Mouse (Mus musculus): ENCODE results near the gene Dmtf1.
"Not testable (repeated sequence)": the region's sequence is repeated elsewhere in the genome, so short reads cannot be mapped to it uniquely, and the experiment has no call there.

Dmtf1 gene

DNA sequence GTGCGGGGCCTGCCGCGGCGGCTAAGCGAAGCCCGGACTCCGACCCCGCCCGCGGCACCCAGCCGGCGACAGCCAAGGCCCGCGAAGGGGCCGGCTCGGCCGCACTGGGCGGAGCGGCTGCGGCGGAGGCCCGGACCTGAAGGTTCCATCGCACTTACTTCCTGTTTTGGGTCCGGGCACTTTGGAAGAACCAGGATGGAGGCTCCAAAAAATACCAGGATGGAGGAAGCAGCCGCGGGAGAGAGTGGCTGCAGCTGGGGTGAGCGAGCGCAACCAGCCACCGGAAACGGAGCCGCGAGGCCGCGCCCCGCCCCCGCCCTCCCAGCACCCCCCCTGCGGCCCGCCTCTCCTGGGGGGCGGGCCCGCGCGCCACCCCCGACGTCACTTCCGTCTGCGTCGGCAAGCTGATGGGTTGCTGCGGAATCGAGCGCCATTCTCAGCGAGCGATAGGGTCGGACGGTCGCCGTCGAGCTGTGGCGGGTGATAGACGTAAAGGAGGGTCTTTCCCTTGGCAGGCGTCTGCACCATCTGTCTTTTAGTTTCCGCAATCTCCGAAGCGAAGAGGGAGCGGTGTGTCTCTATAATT, at the start of gene Dmtf1:
Gene Dmtf1, minus strand, starts transcription at position 321 of the 586 bp plus-strand sequence.
- DNase-seq (ENCODE audit: low spot score in 2 of 2): peak; percentile 84 to 93

- DNase-seq (ENCODE audit: low spot score in 2 of 2): no peak
Measured at GRCm38 (mm10) chr5:9186467-9186866, 24.9 kb upstream of the Dmtf1 start.

- DNase-seq (ENCODE audit: low spot score in 2 of 2): no peak
Measured at GRCm38 (mm10) chr5:9173295-9173694, 11.7 kb upstream of the Dmtf1 start.

GRCm38 (mm10) chr5:9169328-9170005, 7.9 kb upstream of the Dmtf1 start:
- DNase-seq (ENCODE audit: low spot score in 2 of 2): not testable (repeated sequence)

GRCm38 (mm10) chr5:9166366-9166765, 4.8 kb upstream of the Dmtf1 start:
- DNase-seq (ENCODE audit: low spot score in 2 of 2): no peak

DNA sequence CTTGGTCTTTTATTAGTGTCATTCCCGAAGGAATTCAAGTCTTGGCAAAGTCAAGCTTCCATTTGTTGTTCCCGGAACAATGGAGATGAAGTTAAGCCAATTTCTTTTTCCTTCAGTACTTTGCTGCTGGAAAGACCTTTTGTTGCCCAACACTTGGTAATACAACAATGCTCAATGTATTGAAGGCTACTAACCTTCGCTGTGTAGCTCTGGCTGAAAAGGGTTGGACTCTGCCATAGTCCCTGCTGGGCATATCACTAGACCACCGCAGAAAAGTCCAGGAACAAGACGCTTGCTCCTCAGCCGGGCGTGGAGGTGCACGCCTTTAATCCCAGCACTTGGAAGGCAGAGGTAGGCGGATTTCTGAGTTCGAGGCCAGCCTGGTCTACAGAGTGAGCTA, 3.6 kb upstream of the Dmtf1 start:
- DNase-seq (ENCODE audit: low spot score in 2 of 2): not testable (repeated sequence)

DNA sequence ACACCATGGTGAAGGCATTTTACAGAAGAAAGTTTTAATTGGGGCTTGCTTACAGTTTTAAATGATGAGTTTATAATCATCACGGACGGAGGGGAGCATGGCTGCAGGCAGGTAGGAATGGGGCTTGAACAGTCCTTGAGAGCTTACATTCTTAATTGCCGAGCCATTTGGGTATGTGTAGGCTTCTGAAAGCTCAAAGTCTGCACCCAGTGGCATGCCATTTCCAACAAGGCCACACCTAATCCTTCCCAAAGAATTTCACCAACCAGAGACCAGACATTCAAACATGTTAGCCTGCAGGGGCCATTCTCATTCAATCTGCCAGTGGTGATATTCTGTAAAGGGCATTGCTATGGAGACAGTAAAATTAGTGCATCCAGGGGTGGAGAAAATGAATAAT, 1.8 kb upstream of the Dmtf1 start:
- no peak for DNase-seq (ENCODE audit: low spot score in 2 of 2)

- no peak for DNase-seq (ENCODE audit: low spot score in 2 of 2)
Measured at GRCm38 (mm10) chr5:9162088-9162487, 512 bp upstream of the Dmtf1 start.

DNA sequence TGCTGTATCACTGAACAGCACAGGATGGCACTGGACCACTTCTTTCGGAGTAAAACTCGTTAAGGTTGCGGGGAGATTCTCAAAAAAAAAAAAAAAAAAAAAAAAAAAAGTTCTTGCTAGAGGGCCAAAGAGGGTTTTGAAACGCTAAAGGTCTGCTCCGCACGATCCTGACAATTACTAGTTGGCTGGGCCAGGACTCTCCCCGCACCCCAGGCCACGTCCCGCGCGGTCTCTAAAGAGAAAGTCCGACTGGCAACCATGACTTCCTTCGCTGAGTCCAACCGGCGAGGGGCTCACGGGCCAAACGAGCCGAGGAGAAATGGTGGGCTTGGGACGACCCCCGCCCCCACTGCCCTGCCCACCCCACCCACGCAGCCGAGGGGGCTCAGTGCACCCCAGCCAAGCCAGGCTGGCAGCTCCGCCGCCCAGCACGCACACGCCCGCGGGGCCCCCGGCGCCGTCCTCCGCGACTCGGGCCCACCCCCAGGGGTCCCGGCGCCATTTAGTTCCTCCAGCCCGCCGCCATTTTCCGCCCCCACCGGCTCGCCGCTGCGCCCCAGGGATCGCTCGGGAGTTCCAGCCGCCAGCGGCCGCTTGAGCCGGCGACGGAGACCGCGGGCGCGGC, 633 bp downstream of the Dmtf1 start:
- peak; percentile 21 to 71 for DNase-seq (ENCODE audit: low spot score in 2 of 2)

- no peak for DNase-seq (ENCODE audit: low spot score in 2 of 2)
Measured at GRCm38 (mm10) chr5:9157336-9157735, 4.2 kb downstream of the Dmtf1 start.

- DNase-seq (ENCODE audit: low spot score in 2 of 2): no peak
Measured at GRCm38 (mm10) chr5:9156746-9157145, 4.8 kb downstream of the Dmtf1 start.

GRCm38 (mm10) chr5:9149273-9149850, 12.2 kb downstream of the Dmtf1 start:
- DNase-seq (ENCODE audit: low spot score in 2 of 2): no peak

DNA sequence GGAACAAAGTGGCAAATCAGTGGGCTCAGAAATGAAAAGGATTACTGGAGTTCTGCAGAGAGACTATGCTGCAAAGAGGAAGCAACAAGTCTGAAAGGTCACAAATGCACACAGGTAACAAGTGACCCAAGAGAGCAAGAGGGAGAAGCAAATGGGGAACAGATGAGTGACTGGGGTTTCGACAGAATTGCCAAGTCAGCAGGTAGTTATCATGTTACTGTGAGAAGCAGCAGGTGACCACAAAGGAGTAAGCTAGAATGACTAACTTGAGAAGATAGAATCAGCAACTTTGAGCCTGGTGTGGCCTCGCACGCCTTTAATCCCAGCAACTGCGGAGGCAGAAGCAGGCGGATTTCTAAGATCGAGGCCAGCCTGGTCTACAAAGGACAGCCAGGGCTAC, 19.2 kb downstream of the Dmtf1 start:
- no peak for DNase-seq (ENCODE audit: low spot score in 2 of 2)

- DNase-seq (ENCODE audit: low spot score in 2 of 2): no peak
Measured at GRCm38 (mm10) chr5:9140724-9141123, 20.9 kb downstream of the Dmtf1 start.

DNA sequence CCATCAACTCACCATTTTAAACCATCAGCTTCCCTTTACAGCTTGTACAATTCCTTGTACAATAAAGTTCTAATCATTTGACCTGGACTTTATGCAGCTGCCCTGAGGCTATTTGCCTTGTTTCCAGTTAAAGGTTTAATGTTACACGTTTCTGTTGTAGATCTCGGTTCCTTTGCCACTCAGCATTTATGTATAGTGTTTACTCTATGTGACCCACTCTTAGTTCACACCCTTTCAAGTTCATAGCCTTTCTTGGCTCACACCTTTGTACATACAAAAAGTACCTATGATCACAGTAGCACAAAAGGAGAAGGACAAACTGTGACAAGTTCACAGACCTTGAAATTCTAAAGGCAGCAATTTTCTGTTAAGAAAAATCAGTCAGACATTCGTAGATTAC, 26.0 kb downstream of the Dmtf1 start:
- no peak for DNase-seq (ENCODE audit: low spot score in 2 of 2)

- DNase-seq (ENCODE audit: low spot score in 2 of 2): no peak
Measured at GRCm38 (mm10) chr5:9131786-9132185, 29.8 kb downstream of the Dmtf1 start.

GRCm38 (mm10) chr5:9128566-9128965, 33.0 kb downstream of the Dmtf1 start:
- DNase-seq (ENCODE audit: low spot score in 2 of 2): no peak

DNA sequence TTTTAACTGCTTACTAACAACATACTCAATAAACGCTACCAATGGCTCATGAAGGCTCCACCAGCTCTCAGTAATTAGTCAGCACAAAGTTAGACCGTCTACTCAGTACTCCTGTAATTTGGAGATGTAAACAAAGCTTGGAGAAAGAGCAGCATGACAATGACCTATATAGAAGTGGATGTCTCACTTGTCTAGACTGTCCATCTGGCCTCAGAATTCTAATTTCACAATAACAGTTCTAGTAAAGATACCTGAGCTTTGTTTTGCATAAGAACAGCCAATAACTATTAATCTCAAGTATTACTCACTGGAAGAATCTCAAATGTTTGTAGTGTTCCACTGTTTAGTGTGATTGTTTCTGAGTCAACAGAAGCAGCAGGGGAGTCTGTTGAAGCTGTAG, 37.4 kb downstream of the Dmtf1 start:
- DNase-seq (ENCODE audit: low spot score in 2 of 2): no peak

DNA sequence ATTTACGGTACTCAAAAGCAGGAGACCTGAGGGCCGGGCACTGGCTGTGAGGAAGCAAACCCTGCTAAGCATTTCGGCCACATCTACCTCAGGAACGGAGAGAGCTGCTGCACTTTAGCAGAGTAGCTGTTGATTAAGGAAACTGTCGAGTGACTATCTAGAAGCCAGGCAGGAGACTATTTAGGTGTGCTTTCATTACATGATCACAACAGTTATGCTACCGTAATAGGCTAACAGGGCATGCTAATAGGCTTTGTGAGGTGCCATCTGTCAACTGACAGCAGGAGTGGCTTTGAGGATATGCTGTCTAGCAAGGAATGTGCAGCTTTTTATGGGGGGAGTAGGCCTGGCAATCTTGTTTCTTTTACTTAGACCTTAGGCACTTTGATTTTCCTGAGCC, 47.4 kb downstream of the Dmtf1 start:
- no peak for DNase-seq (ENCODE audit: low spot score in 2 of 2)

GRCm38 (mm10) chr5:9111759-9112158, 49.8 kb downstream of the Dmtf1 start:
- peak; percentile 53 to 73 for DNase-seq (ENCODE audit: low spot score in 2 of 2)

GRCm38 (mm10) chr5:9111285-9111684, 50.3 kb downstream of the Dmtf1 start:
- DNase-seq (ENCODE audit: low spot score in 2 of 2): no peak

DNA sequence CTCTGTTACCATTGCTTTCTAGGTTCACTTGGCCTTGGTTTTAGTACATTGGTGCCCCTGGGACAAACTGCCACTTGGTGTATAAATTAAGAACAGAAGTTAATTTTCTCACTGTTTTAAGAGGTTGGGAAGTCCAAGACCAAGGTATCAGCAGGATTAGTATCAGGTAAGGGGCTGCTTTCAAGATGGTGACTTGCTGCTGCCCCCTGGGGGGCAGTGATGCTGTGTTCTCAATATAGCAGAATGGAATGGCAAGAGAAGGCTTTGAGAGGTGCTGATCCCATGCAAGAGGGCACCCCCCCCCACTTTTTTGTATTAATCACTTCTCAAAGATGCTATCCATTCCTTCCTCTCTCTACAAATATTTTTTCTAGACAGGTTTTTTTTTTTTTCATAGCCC, 52.0 kb downstream of the Dmtf1 start:
- DNase-seq (ENCODE audit: low spot score in 2 of 2): no peak

- no peak for DNase-seq (ENCODE audit: low spot score in 2 of 2)
Measured at GRCm38 (mm10) chr5:9108490-9108889, 53.1 kb downstream of the Dmtf1 start.

Data from spleen, postnatal 4 days (tissue).